Mouse (Mus musculus) limb, embryonic 14.5 days (tissue): ENCODE measurements around the gene Osbp2. TPM values are rescaled to one million over a fixed set of nuclear protein-coding genes. Genes with fewer than 3 reads are reported as not detected.

Experiments used
- ATAC-seq: fragments of 200-750 bp; cut with Nextera tagmentation; 2 replicates; pipeline ENCODE4 v1.8.0; 2017; ENCODE audit warnings: low read depth, moderate number of reproducible peaks, moderate TSS enrichment; ENCODE audit not compliant: low FRiP score
- DNase-seq: peaks from one replicate; pipeline ENCODE4 v3.0.0-alpha.2; 2015; ENCODE audit warnings: low spot score
- H3K27ac ChIP-seq: fragments of 300-500 bp; sonication (generic); replicated peaks from 2 replicates; pipeline ENCODE4 v1.5.1; 2014; ENCODE audit warnings: low read depth, mild to moderate bottlenecking, low read length, moderate library complexity, mixed read lengths
- H3K27me3 ChIP-seq: fragments of 300-500 bp; sonication (generic); 2 replicates; pipeline ENCODE4 v1.6.1; 2014; ENCODE audit warnings: low read length, mixed read lengths; ENCODE audit not compliant: control insufficient read depth, insufficient read depth
- H3K36me3 ChIP-seq: fragments of 300-500 bp; sonication (generic); 2 replicates; pipeline ENCODE4 v1.6.1; 2014; ENCODE audit warnings: mild to moderate bottlenecking, low read length, moderate library complexity, mixed read lengths; ENCODE audit not compliant: control insufficient read depth, insufficient read depth
- H3K4me1 ChIP-seq: fragments of 300-500 bp; sonication (generic); 2 replicates; pipeline ENCODE4 v1.6.1; 2014; ENCODE audit warnings: antibody characterized with exemption, low read length, mixed read lengths; ENCODE audit not compliant: control insufficient read depth, insufficient read depth
- H3K4me2 ChIP-seq: fragments of 300-500 bp; sonication (generic); replicated peaks from 2 replicates; pipeline ENCODE4 v1.6.1; 2014; ENCODE audit warnings: low read depth, mild to moderate bottlenecking, low read length, moderate library complexity; ENCODE audit not compliant: severe bottlenecking
- H3K4me3 ChIP-seq: fragments of 300-500 bp; sonication (generic); replicated peaks from 2 replicates; pipeline ENCODE4 v1.5.1; 2014; ENCODE audit warnings: low read length
- H3K9ac ChIP-seq: fragments of 300-500 bp; sonication (generic); 2 replicates; pipeline ENCODE4 v1.6.1; 2014; ENCODE audit warnings: mild to moderate bottlenecking, low read depth, low read length, moderate library complexity; ENCODE audit not compliant: severe bottlenecking
- H3K9me3 ChIP-seq: fragments of 300-500 bp; sonication (generic); 2 replicates; pipeline ENCODE4 v1.6.1; 2016; ENCODE audit warnings: low read length; ENCODE audit not compliant: control insufficient read depth
- POLR2A ChIP-seq: fragments of 200-500 bp; IDR thresholded peaks from 2 replicates; pipeline ENCODE4 v1.8.0; 2012; ENCODE audit warnings: inconsistent platforms, mild to moderate bottlenecking, moderate library complexity, borderline replicate concordance; ENCODE audit not compliant: insufficient read depth, insufficient read length; ENCODE audit errors: extremely low read depth
- WGBS: fragments of 180-500 bp; shearing (Covaris S2); extraction: QIAGEN DNeasy Blood & Tissue Kit; methylation state at CpG from one replicate; pipeline ENCODE4 v1.1.7; 2014; 5-methylcytosine and 5-hydroxymethylcytosine counted together
- polyA plus RNA-seq, 2 experiments: library from polyadenylated mRNA; depleted of rRNA in 1 of 2; stranded (reverse) in 1 of 2; unstranded in 1 of 2; fragments of >200 nt; fragmentation: Nextera tagmentation in 1 of 2; extraction: Ambion mirVana in 1 of 2; gene quantifications; 2 replicates each; pipeline versions ENCODE4 v1.2.1 to v1.2.3; 2012 to 2014

Gene Osbp2
- polyA plus RNA-seq, 2 experiments, result 0.77 to 1.5 TPM

GRCm38 (mm10) chr11:3759433-3759832 lies 104.3 kb downstream of the Osbp2 start:
- Histone ChIP-seq H3K27me3 (peaks cover 9% of the 10 kb centered on the region), H3K36me3 (no peaks in the 10 kb centered on the region)
- WGBS, result 75% methylated on average over 5 of the region's 5 CpGs

GRCm38 (mm10) chr11:3755341-3755740 lies 108.4 kb downstream of the Osbp2 start:
- DNase-seq, result no peak
- no peak for ATAC-seq
- no peak overlapping the region for H3K4me3 ChIP-seq
- H3K9ac ChIP-seq, result no peak overlapping the region
- H3K4me1 ChIP-seq, result no peaks in the 10 kb centered on the region
- 44% methylated on average over 4 of the region's 4 CpGs for WGBS
- no peaks in the 10 kb centered on the region for H3K27me3 ChIP-seq
- no peaks in the 10 kb centered on the region for H3K36me3 ChIP-seq
- no peaks in the 10 kb centered on the region for H3K9me3 ChIP-seq
- no peak overlapping the region for H3K4me2 ChIP-seq
- TF ChIP-seq POLR2A, result no peak
- no peak overlapping the region for H3K27ac ChIP-seq

More at GRCm38 (mm10) chr11:3759433-3759832, 104.3 kb downstream of the Osbp2 start:
- DNase-seq, result no peak
- H3K27ac ChIP-seq, result no peak overlapping the region
- no peak for TF ChIP-seq POLR2A
- H3K9me3 ChIP-seq, result no peaks in the 10 kb centered on the region
- no peak for ATAC-seq
- no peak overlapping the region for H3K4me3 ChIP-seq
- no peak overlapping the region for H3K9ac ChIP-seq
- no peaks in the 10 kb centered on the region; the same call in 1 of the 2 replicates for H3K4me1 ChIP-seq
- H3K4me2 ChIP-seq, result no peak overlapping the region

GRCm38 (mm10) chr11:3754685-3755084 lies 109.0 kb downstream of the Osbp2 start:
- Histone ChIP-seq H3K4me3 (no peak overlapping the region), H3K4me1 (no peaks in the 10 kb centered on the region), H3K9ac (no peak overlapping the region), H3K36me3 (no peaks in the 10 kb centered on the region), H3K9me3 (no peaks in the 10 kb centered on the region), H3K27me3 (no peaks in the 10 kb centered on the region), H3K27ac (no peak overlapping the region), H3K4me2 (no peak overlapping the region)
- DNase-seq (no peak), ATAC-seq (no peak)
- TF ChIP-seq POLR2A, result no peak
- WGBS, result 69% methylated on average over 7 of the region's 7 CpGs

- H3K9ac ChIP-seq, result no peak overlapping the region
- WGBS, result 51% methylated on average over 9 of the region's 9 CpGs
- H3K9me3 ChIP-seq, result no peaks in the 10 kb centered on the region
- no peak overlapping the region for H3K4me2 ChIP-seq
- H3K27ac ChIP-seq, result no peak overlapping the region
- H3K36me3 ChIP-seq, result no peaks in the 10 kb centered on the region
- no peak overlapping the region for H3K4me3 ChIP-seq
- ATAC-seq (no peak), DNase-seq (no peak)
- no peak for TF ChIP-seq POLR2A
- no peaks in the 10 kb centered on the region for H3K4me1 ChIP-seq
- no peaks in the 10 kb centered on the region for H3K27me3 ChIP-seq
Measured at GRCm38 (mm10) chr11:3753897-3754296, 109.8 kb downstream of the Osbp2 start.

GRCm38 (mm10) chr11:3752766-3753165 lies 110.9 kb downstream of the Osbp2 start:
- Histone ChIP-seq H3K36me3 (no peaks in the 10 kb centered on the region), H3K27me3 (no peaks in the 10 kb centered on the region), H3K4me2 (no peak overlapping the region), H3K4me3 (no peak overlapping the region), H3K9ac (no peak overlapping the region), H3K4me1 (no peaks in the 10 kb centered on the region), H3K9me3 (no peaks in the 10 kb centered on the region), H3K27ac (no peak overlapping the region)
- 79% methylated on average over 3 of the region's 3 CpGs for WGBS
- TF ChIP-seq POLR2A, result no peak
- no peak for DNase-seq
- no peak for ATAC-seq

GRCm38 (mm10) chr11:3749831-3750230 lies 113.9 kb downstream of the Osbp2 start:
- DNase-seq (no peak), ATAC-seq (no peak)
- H3K9ac ChIP-seq, result no peak overlapping the region
- H3K9me3 ChIP-seq, result no peaks in the 10 kb centered on the region
- TF ChIP-seq POLR2A, result no peak
- no peak overlapping the region for H3K4me2 ChIP-seq
- H3K4me1 ChIP-seq, result no peaks in the 10 kb centered on the region
- 21% methylated on average over 7 of the region's 7 CpGs for WGBS
- H3K4me3 ChIP-seq, result no peak overlapping the region
- H3K27me3 ChIP-seq, result no peaks in the 10 kb centered on the region
- no peak overlapping the region for H3K27ac ChIP-seq
- no peaks in the 10 kb centered on the region for H3K36me3 ChIP-seq
